Mouse (Mus musculus): Measurements from ENCODE around the gene Frmd4a. TPM values are rescaled to one million over a fixed set of nuclear protein-coding genes. Genes with fewer than 3 reads are reported as not detected.

Gene Frmd4a
- total and polyA plus RNA-seq, 2 experiments from 2014 or later = 42.5 to 60.2 TPM

DNA sequence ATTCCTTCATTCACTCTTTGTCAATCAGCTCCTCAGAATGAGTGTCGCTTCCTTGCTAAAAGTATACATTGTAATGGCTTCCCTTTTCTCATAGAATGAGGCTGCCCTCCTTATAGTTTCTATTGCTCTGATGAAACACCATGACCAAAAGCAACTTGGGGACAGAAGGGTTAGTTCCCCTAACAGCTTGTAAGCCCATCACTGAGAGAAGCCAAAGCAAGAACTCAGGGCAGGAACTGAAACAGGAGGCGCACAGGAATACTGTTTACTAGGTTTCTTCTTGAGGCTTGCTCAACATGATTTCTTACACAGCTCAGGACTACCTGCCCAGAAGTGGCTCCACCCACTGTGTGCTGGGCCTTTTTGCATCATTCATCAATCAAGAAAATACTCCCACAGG, 273.0 kb downstream of the Frmd4a start:
- H3K4me1 ChIP-seq (ENCODE audit: insufficient read depth, low read length) = no peaks in the 10 kb centered on the region
- H3K27me3 ChIP-seq (ENCODE audit: insufficient read depth, low read length) = no peaks in the 10 kb centered on the region
- no peak overlapping the region for H3K4me3 ChIP-seq (ENCODE audit: low read depth, low read length)
- DNase-seq (ENCODE audit: low spot score) (no peak), ATAC-seq (ENCODE audit: low FRiP score) (no peak)
- H3K4me2 ChIP-seq (ENCODE audit: low read depth, low read length, poor library complexity, severe bottlenecking) = no peak overlapping the region
- no peak overlapping the region for H3K27ac ChIP-seq (ENCODE audit: low read depth, low read length)
- H3K9ac ChIP-seq (replicated peaks; ENCODE audit: low read length, poor library complexity, severe bottlenecking) = no peak overlapping the region
- H3K9me3 ChIP-seq (ENCODE audit: low read length) = no peaks in the 10 kb centered on the region
- no peak for TF ChIP-seq CTCF (IDR thresholded peaks at IDR 0.05)
- WGBS = 96% methylated on average over 2 of the region's 2 CpGs
- no peaks in the 10 kb centered on the region for H3K36me3 ChIP-seq (ENCODE audit: insufficient read depth, low read length)

GRCm38 (mm10) chr2:4291100-4291499, 273.6 kb downstream of the Frmd4a start:
- TF ChIP-seq CTCF (IDR thresholded peaks at IDR 0.05) = no peak
- Histone ChIP-seq H3K9me3 (ENCODE audit: low read length) (no peaks in the 10 kb centered on the region), H3K4me2 (ENCODE audit: low read depth, low read length, poor library complexity, severe bottlenecking) (no peak overlapping the region), H3K36me3 (ENCODE audit: insufficient read depth, low read length) (no peaks in the 10 kb centered on the region), H3K27ac (ENCODE audit: low read depth, low read length) (no peak overlapping the region), H3K9ac (replicated peaks; ENCODE audit: low read length, poor library complexity, severe bottlenecking) (no peak overlapping the region), H3K4me1 (ENCODE audit: insufficient read depth, low read length) (no peaks in the 10 kb centered on the region), H3K27me3 (ENCODE audit: insufficient read depth, low read length) (no peaks in the 10 kb centered on the region), H3K4me3 (ENCODE audit: low read depth, low read length) (no peak overlapping the region)
- 64% methylated on average over 2 of the region's 2 CpGs for WGBS
- DNase-seq (ENCODE audit: low spot score) (no peak), ATAC-seq (ENCODE audit: low FRiP score) (no peak)

DNA sequence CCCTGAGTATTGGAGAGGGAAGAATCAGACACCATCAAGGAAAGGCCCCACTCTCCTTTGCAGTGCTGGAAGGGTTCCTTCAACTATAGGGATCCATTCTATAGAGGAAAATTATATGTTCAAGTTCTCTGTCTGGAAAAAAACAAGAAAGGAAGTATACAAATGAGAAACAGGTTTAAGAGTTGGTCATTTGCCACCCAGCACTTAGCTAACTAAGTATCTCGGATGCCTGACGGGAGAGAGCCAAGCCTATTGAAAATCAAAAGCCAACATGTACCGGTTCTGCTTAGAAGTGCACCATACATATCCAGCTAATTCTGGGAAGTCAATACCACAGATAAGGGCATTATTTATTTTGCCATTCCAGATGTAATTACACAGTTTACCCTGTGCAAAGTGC, 274.2 kb downstream of the Frmd4a start:
- H3K27ac ChIP-seq (ENCODE audit: low read depth, low read length) = no peak overlapping the region
- no peaks in the 10 kb centered on the region for H3K27me3 ChIP-seq (ENCODE audit: insufficient read depth, low read length)
- DNase-seq (ENCODE audit: low spot score) (no peak), ATAC-seq (ENCODE audit: low FRiP score) (no peak)
- H3K9me3 ChIP-seq (ENCODE audit: low read length) = no peaks in the 10 kb centered on the region
- no peak for TF ChIP-seq CTCF (IDR thresholded peaks at IDR 0.05)
- no peak overlapping the region for H3K4me2 ChIP-seq (ENCODE audit: low read depth, low read length, poor library complexity, severe bottlenecking)
- no peaks in the 10 kb centered on the region for H3K36me3 ChIP-seq (ENCODE audit: insufficient read depth, low read length)
- no peak overlapping the region for H3K9ac ChIP-seq (replicated peaks; ENCODE audit: low read length, poor library complexity, severe bottlenecking)
- no peaks in the 10 kb centered on the region for H3K4me1 ChIP-seq (ENCODE audit: insufficient read depth, low read length)
- 93% methylated on average over 3 of the region's 3 CpGs for WGBS
- H3K4me3 ChIP-seq (ENCODE audit: low read depth, low read length) = no peak overlapping the region

DNA sequence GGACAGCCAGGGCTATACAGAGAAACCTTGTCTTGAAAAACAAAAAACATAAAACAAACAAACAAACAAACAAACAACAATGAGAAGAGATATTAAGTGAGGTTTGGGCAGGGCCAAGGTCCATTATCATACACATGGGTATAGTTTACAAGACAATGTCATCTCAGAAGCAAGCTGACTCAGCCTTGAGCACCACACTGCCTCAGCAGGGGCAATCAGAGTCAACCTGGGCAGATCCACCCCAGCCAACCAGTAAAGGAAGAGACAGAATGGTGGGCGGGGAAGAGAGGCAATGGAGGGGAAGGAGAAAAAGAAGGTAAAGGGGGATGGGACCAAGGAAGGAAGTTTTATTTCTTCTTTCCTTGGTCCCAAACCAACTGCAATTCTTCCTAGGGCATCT, 276.2 kb downstream of the Frmd4a start:
- Histone ChIP-seq H3K9ac (replicated peaks; ENCODE audit: low read length, poor library complexity, severe bottlenecking) (no peak overlapping the region), H3K4me1 (ENCODE audit: insufficient read depth, low read length) (no peaks in the 10 kb centered on the region; the same call in 1 of the 2 replicates), H3K36me3 (ENCODE audit: insufficient read depth, low read length) (no peaks in the 10 kb centered on the region), H3K9me3 (ENCODE audit: low read length) (no peaks in the 10 kb centered on the region), H3K27me3 (ENCODE audit: insufficient read depth, low read length) (no peaks in the 10 kb centered on the region), H3K4me2 (ENCODE audit: low read depth, low read length, poor library complexity, severe bottlenecking) (no peak overlapping the region), H3K27ac (ENCODE audit: low read depth, low read length) (no peak overlapping the region), H3K4me3 (ENCODE audit: low read depth, low read length) (no peak overlapping the region)
- no peak for TF ChIP-seq CTCF (IDR thresholded peaks at IDR 0.05)
- 100% methylated on average over 1 of the region's 1 CpGs for WGBS
- DNase-seq (ENCODE audit: low spot score) (no peak), ATAC-seq (ENCODE audit: low FRiP score) (no peak)

- Histone ChIP-seq H3K27ac (ENCODE audit: low read depth, low read length) (no peak overlapping the region), H3K4me1 (ENCODE audit: insufficient read depth, low read length) (peaks cover 3% of the 10 kb centered on the region; the same call in 1 of the 2 replicates), H3K36me3 (ENCODE audit: insufficient read depth, low read length) (no peaks in the 10 kb centered on the region), H3K4me3 (ENCODE audit: low read depth, low read length) (no peak overlapping the region), H3K9ac (replicated peaks; ENCODE audit: low read length, poor library complexity, severe bottlenecking) (no peak overlapping the region), H3K27me3 (ENCODE audit: insufficient read depth, low read length) (no peaks in the 10 kb centered on the region), H3K4me2 (ENCODE audit: low read depth, low read length, poor library complexity, severe bottlenecking) (no peak overlapping the region), H3K9me3 (ENCODE audit: low read length) (no peaks in the 10 kb centered on the region)
- ATAC-seq (ENCODE audit: low FRiP score) (no peak), DNase-seq (ENCODE audit: low spot score) (no peak)
- no peak for TF ChIP-seq CTCF (IDR thresholded peaks at IDR 0.05)
Observed at GRCm38 (mm10) chr2:4295641-4296040, 278.1 kb downstream of the Frmd4a start.

DNA sequence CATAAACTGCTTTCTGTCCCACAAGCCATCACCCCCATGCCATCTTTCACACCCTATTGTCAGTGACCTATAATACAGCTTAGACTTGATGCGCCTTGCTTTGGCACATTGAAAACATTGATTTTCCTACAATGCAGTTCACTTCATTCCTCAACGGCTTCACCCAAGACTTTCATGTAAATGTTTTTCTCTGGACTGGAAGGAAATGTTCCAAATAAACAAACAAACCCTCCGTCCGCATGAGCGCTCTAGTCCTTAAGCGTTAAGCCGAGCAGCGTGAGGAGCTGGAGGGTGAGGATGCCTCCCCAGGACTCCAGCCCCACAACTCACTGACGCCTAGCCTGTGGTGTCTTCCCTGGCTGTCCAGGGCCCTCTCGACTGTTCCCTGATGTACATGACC, 279.4 kb downstream of the Frmd4a start:
- no peak overlapping the region for H3K4me2 ChIP-seq (ENCODE audit: low read depth, low read length, poor library complexity, severe bottlenecking)
- DNase-seq (ENCODE audit: low spot score) (no peak), ATAC-seq (ENCODE audit: low FRiP score) (no peak)
- no peak for TF ChIP-seq CTCF (IDR thresholded peaks at IDR 0.05)
- no peak overlapping the region for H3K9ac ChIP-seq (replicated peaks; ENCODE audit: low read length, poor library complexity, severe bottlenecking)
- no peaks in the 10 kb centered on the region for H3K9me3 ChIP-seq (ENCODE audit: low read length)
- H3K36me3 ChIP-seq (ENCODE audit: insufficient read depth, low read length) = no peaks in the 10 kb centered on the region
- peaks cover 8% of the 10 kb centered on the region; the same call in 1 of the 2 replicates for H3K4me1 ChIP-seq (ENCODE audit: insufficient read depth, low read length)
- no peaks in the 10 kb centered on the region for H3K27me3 ChIP-seq (ENCODE audit: insufficient read depth, low read length)
- no peak overlapping the region for H3K4me3 ChIP-seq (ENCODE audit: low read depth, low read length)
- WGBS = 75% methylated on average over 10 of the region's 10 CpGs
- H3K27ac ChIP-seq (ENCODE audit: low read depth, low read length) = no peak overlapping the region

All from midbrain, postnatal 0 days (tissue).